Mouse (Mus musculus): ENCODE measurements around the gene Gm6268.

Gm6268 gene

GRCm38 (mm10) chrX:36400980-36401379, at the start of gene Gm6268:
Gm6268 (plus strand) TSS chrX:36401280.
- no peak for DNase-seq

GRCm38 (mm10) chrX:36352446-36352845, 48.6 kb upstream of the Gm6268 start:
- DNase-seq: peak; percentile 31

- DNase-seq: no peak
Observed at GRCm38 (mm10) chrX:36385340-36385739, 15.7 kb upstream of the Gm6268 start.

- no peak for DNase-seq
Observed at GRCm38 (mm10) chrX:36389971-36390370, 11.1 kb upstream of the Gm6268 start.

GRCm38 (mm10) chrX:36390503-36390902, 10.6 kb upstream of the Gm6268 start:
- DNase-seq: no peak

GRCm38 (mm10) chrX:36392672-36393071, 8.4 kb upstream of the Gm6268 start:
- DNase-seq: no peak

GRCm38 (mm10) chrX:36393279-36393678, 7.8 kb upstream of the Gm6268 start:
- no peak for DNase-seq

- DNase-seq: no peak
Observed at GRCm38 (mm10) chrX:36402316-36402715, 1.2 kb downstream of the Gm6268 start.

- DNase-seq: no peak
Observed at GRCm38 (mm10) chrX:36419153-36419552, 18.1 kb downstream of the Gm6268 start.

GRCm38 (mm10) chrX:36434993-36435392, 33.9 kb downstream of the Gm6268 start:
- DNase-seq: no peak

- no peak for DNase-seq
Observed at GRCm38 (mm10) chrX:36437932-36438331, 36.9 kb downstream of the Gm6268 start.

Measured in cerebellum, adult 8-10 months (tissue).